Mouse (Mus musculus) limb, embryonic 12.5 days (tissue): ENCODE measurements at regions not wholly inside any gene's neighbourhood (a gene's known extent, or its start where the extent isn't known, plus 50 kb on each side); places are given as distances from the start of the nearest gene placed in this dataset.

Experiments used
- ATAC-seq: fragments of 200-750 bp; cut with Nextera tagmentation; 2 replicates; pipeline ENCODE4 v1.8.0; 2017; ENCODE audit warnings: low read depth, moderate TSS enrichment; ENCODE audit not compliant: insufficient number of reproducible peaks, insufficient read depth, low FRiP score, low TSS enrichment
- H3K27ac ChIP-seq: fragments of 300-500 bp; sonication (generic); 2 replicates; pipeline ENCODE4 v1.5.1; 2016; ENCODE audit warnings: mild to moderate bottlenecking, moderate library complexity
- H3K27me3 ChIP-seq: fragments of 300-500 bp; sonication (generic); 2 replicates; pipeline ENCODE4 v1.6.1; 2016; ENCODE audit warnings: mild to moderate bottlenecking, moderate library complexity
- H3K36me3 ChIP-seq: fragments of 300-500 bp; sonication (generic); 2 replicates; pipeline ENCODE4 v1.6.1; 2016; ENCODE audit warnings: mild to moderate bottlenecking, moderate library complexity
- H3K4me1 ChIP-seq: fragments of 300-500 bp; sonication (generic); replicated peaks from 2 replicates; pipeline ENCODE4 v1.6.1; 2016
- H3K4me2 ChIP-seq: fragments of 300-500 bp; sonication (generic); 2 replicates; pipeline ENCODE4 v1.6.1; 2016; ENCODE audit warnings: mild to moderate bottlenecking, moderate library complexity
- H3K4me3 ChIP-seq: fragments of 300-500 bp; sonication (generic); replicated peaks from 2 replicates; pipeline ENCODE4 v1.5.1; 2016; ENCODE audit warnings: mild to moderate bottlenecking
- H3K9ac ChIP-seq: fragments of 300-500 bp; sonication (generic); replicated peaks from 2 replicates; pipeline ENCODE4 v1.6.1; 2016; ENCODE audit warnings: mild to moderate bottlenecking, moderate library complexity
- H3K9me3 ChIP-seq: fragments of 300-500 bp; sonication (generic); 2 replicates; pipeline ENCODE4 v1.6.1; 2016; ENCODE audit warnings: mild to moderate bottlenecking, moderate library complexity
- WGBS: fragments of 180-500 bp; shearing (Covaris S2); methylation state at CpG from one replicate; pipeline ENCODE4 v1.1.7; 2016; 5-methylcytosine and 5-hydroxymethylcytosine counted together

- no peak overlapping the region for H3K4me3 ChIP-seq
- H3K36me3 ChIP-seq: no peaks in the 10 kb centered on the region
- H3K9ac ChIP-seq: no peak overlapping the region
- H3K27ac ChIP-seq: no peak overlapping the region
- 66% methylated on average over 3 of the region's 3 CpGs for WGBS
- ATAC-seq: no peak
- no peaks in the 10 kb centered on the region for H3K4me1 ChIP-seq
- no peaks in the 10 kb centered on the region for H3K9me3 ChIP-seq
- H3K4me2 ChIP-seq: no peak overlapping the region
- no peaks in the 10 kb centered on the region; the same call in 1 of the 2 replicates for H3K27me3 ChIP-seq
Observed at GRCm38 (mm10) chr5:45219101-45219500, 230.9 kb downstream of the Qdpr start.

GRCm38 (mm10) chr5:45214475-45214874, 235.6 kb downstream of the Qdpr start:
- Histone ChIP-seq H3K4me1 (no peaks in the 10 kb centered on the region), H3K4me2 (no peak overlapping the region), H3K27me3 (no peaks in the 10 kb centered on the region; the same call in 1 of the 2 replicates), H3K9me3 (no peaks in the 10 kb centered on the region), H3K9ac (no peak overlapping the region), H3K36me3 (no peaks in the 10 kb centered on the region), H3K27ac (no peak overlapping the region), H3K4me3 (no peak overlapping the region)
- no peak for ATAC-seq

- 90% methylated on average over 1 of the region's 1 CpGs for WGBS
- ATAC-seq: no peak
- no peaks in the 10 kb centered on the region for H3K9me3 ChIP-seq
- H3K27ac ChIP-seq: no peak overlapping the region
- no peak overlapping the region for H3K4me3 ChIP-seq
- H3K4me2 ChIP-seq: no peak overlapping the region
- no peak overlapping the region for H3K9ac ChIP-seq
- no peaks in the 10 kb centered on the region for H3K36me3 ChIP-seq
- H3K27me3 ChIP-seq: no peaks in the 10 kb centered on the region
- no peaks in the 10 kb centered on the region for H3K4me1 ChIP-seq
Observed at GRCm38 (mm10) chr5:45198408-45198807, 251.6 kb downstream of the Qdpr start.

- Histone ChIP-seq H3K27me3 (no peaks in the 10 kb centered on the region), H3K27ac (no peak overlapping the region), H3K4me2 (no peak overlapping the region), H3K9ac (no peak overlapping the region), H3K4me3 (no peak overlapping the region), H3K9me3 (no peaks in the 10 kb centered on the region), H3K4me1 (no peaks in the 10 kb centered on the region), H3K36me3 (no peaks in the 10 kb centered on the region)
- ATAC-seq: no peak
- 32% methylated on average over 3 of the region's 3 CpGs for WGBS
Observed at GRCm38 (mm10) chr5:45196159-45196558, 253.9 kb downstream of the Qdpr start.

GRCm38 (mm10) chr5:45192287-45192686, 257.7 kb downstream of the Qdpr start:
- Histone ChIP-seq H3K4me1 (no peaks in the 10 kb centered on the region), H3K27ac (no peak overlapping the region), H3K27me3 (no peaks in the 10 kb centered on the region), H3K9me3 (no peaks in the 10 kb centered on the region), H3K4me3 (no peak overlapping the region), H3K36me3 (no peaks in the 10 kb centered on the region), H3K4me2 (no peak overlapping the region), H3K9ac (no peak overlapping the region)
- no peak for ATAC-seq

GRCm38 (mm10) chr5:45173035-45173755, 276.8 kb downstream of the Qdpr start:
- Histone ChIP-seq H3K9me3 (no peaks in the 10 kb centered on the region), H3K4me2 (no peak overlapping the region), H3K4me1 (no peaks in the 10 kb centered on the region), H3K36me3 (no peaks in the 10 kb centered on the region), H3K27ac (no peak overlapping the region), H3K27me3 (no peaks in the 10 kb centered on the region), H3K4me3 (no peak overlapping the region), H3K9ac (no peak overlapping the region)
- no peak for ATAC-seq
- WGBS: 54% methylated on average over 8 of the region's 8 CpGs

GRCm38 (mm10) chr5:45159194-45159593, 290.8 kb downstream of the Qdpr start:
- WGBS: 91% methylated on average over 4 of the region's 4 CpGs

GRCm38 (mm10) chr5:45154936-45155335, 295.1 kb downstream of the Qdpr start:
- Histone ChIP-seq H3K4me3 (no peak overlapping the region), H3K9me3 (no peaks in the 10 kb centered on the region), H3K4me1 (no peaks in the 10 kb centered on the region), H3K36me3 (no peaks in the 10 kb centered on the region), H3K27me3 (no peaks in the 10 kb centered on the region), H3K27ac (no peak overlapping the region), H3K4me2 (no peak overlapping the region), H3K9ac (no peak overlapping the region)
- WGBS: 34% methylated on average over 2 of the region's 2 CpGs
- ATAC-seq: no peak

More at GRCm38 (mm10) chr5:45159194-45159593, 290.8 kb downstream of the Qdpr start:
- Histone ChIP-seq H3K4me1 (no peaks in the 10 kb centered on the region), H3K27ac (no peak overlapping the region), H3K4me3 (no peak overlapping the region), H3K9me3 (no peaks in the 10 kb centered on the region), H3K27me3 (no peaks in the 10 kb centered on the region), H3K9ac (no peak overlapping the region), H3K36me3 (no peaks in the 10 kb centered on the region), H3K4me2 (no peak overlapping the region)
- ATAC-seq: no peak

GRCm38 (mm10) chr5:45144186-45144585, 305.9 kb downstream of the Qdpr start:
- Histone ChIP-seq H3K9me3 (no peaks in the 10 kb centered on the region), H3K36me3 (no peaks in the 10 kb centered on the region), H3K27me3 (no peaks in the 10 kb centered on the region), H3K9ac (no peak overlapping the region), H3K4me1 (no peaks in the 10 kb centered on the region), H3K4me2 (no peak overlapping the region), H3K4me3 (no peak overlapping the region), H3K27ac (no peak overlapping the region)
- no peak for ATAC-seq
- WGBS: 90% methylated on average over 4 of the region's 4 CpGs

- Histone ChIP-seq H3K27me3 (no peaks in the 10 kb centered on the region), H3K4me2 (no peak overlapping the region), H3K4me1 (no peaks in the 10 kb centered on the region), H3K4me3 (no peak overlapping the region), H3K9ac (no peak overlapping the region), H3K9me3 (no peaks in the 10 kb centered on the region), H3K27ac (no peak overlapping the region), H3K36me3 (no peaks in the 10 kb centered on the region)
- ATAC-seq: no peak
- WGBS: 30% methylated on average over 10 of the region's 10 CpGs
Observed at GRCm38 (mm10) chr5:45137198-45137973, 312.6 kb downstream of the Qdpr start.

- 60% methylated on average over 3 of the region's 3 CpGs for WGBS
- no peak for ATAC-seq
- H3K27ac ChIP-seq: no peak overlapping the region
- no peak overlapping the region for H3K4me3 ChIP-seq
- H3K36me3 ChIP-seq: no peaks in the 10 kb centered on the region
- no peaks in the 10 kb centered on the region for H3K27me3 ChIP-seq
- no peak overlapping the region for H3K9ac ChIP-seq
- no peak overlapping the region for H3K4me2 ChIP-seq
- no peaks in the 10 kb centered on the region for H3K4me1 ChIP-seq
- H3K9me3 ChIP-seq: no peaks in the 10 kb centered on the region
Observed at GRCm38 (mm10) chr5:45136696-45137095, 313.3 kb downstream of the Qdpr start.
